Mouse (Mus musculus): ENCODE results near the gene Chd1. TPM values are rescaled to one million over a fixed set of nuclear protein-coding genes. Genes with fewer than 3 reads are reported as not detected.

Gene Chd1
- polyA plus RNA-seq, 1 experiment from 2014 or later, result 18.3 TPM

Other genes with a start within 250 kb of the Chd1 start
- 250 and 259 TPM in 2 replicates for gene Psmb1, start 205.2 kb upstream of the Chd1 start, polyA plus RNA-seq (2015; fragmentation: Nextera tagmentation; extraction: Ambion mirVana)
- 46.9 and 47.3 TPM in 2 replicates for gene Tbp, start 205.1 kb upstream of the Chd1 start, polyA plus RNA-seq (2015; fragmentation: Nextera tagmentation; extraction: Ambion mirVana)
- 29.6 and 33.6 TPM in 2 replicates for gene Pdcd2, start 177.7 kb upstream of the Chd1 start, polyA plus RNA-seq (2015; fragmentation: Nextera tagmentation; extraction: Ambion mirVana)
- gene Prdm9, start 140.6 kb upstream of the Chd1 start, polyA plus RNA-seq (2015; fragmentation: Nextera tagmentation; extraction: Ambion mirVana), result 1.9 and 2.6 TPM in 2 replicates
- gene Rgmb, start 126.1 kb downstream of the Chd1 start, polyA plus RNA-seq (2015; fragmentation: Nextera tagmentation; extraction: Ambion mirVana), result 10.5 and 12.4 TPM in 2 replicates

Measured in lung, embryonic 16.5 days (tissue).